Mouse (Mus musculus) cerebellum, postnatal 14 days (tissue): ENCODE results near the gene Gmcl1.

Source experiments
- DNase-seq, 2 experiments: peaks; one replicate each; pipeline ENCODE4 v3.0.0; 2021; ENCODE audit warnings: mixed read lengths in 2 of 2

Gene Gmcl1

DNA sequence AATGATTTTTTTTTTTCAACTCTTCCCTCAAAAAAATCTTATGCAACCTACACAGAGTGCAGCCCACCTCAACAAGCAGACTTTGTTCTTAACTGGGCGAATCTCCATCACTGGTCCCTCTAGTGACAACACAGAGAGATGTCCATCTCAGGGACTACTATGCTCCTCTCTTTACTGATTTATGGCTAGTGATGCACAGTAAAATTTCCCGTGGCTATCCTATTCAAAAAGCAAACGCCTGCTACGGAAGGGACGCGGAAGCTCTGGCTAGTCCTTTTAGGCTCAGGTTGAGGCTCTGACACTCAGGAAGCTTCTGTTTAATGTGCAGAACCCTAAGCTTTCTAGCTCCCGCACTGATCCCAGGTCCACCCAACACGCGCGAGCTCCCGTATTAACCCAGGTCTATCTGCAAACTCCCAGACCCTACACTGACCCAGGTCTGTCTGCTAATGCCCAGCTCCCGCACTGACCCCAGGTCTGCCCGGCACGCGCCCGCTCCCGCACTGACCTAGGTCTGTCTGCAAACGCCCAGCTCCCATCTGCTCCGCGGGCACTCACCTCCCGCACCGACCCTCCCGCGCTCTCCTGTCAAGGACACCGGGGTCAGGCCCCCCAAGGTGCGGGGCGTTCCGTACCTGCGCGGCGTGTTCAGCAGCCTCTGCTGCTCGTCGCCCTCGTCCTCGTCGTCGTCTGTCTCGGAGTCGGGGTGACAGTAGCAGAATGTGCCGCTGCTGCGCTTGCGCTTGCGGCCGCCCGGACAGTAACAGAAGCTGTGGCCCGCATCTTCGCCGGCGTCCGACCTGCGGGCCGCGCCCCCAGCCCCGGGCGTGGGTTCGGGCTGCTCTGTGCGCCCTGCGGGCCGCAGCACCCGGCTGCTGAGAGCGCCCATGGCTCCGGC, 658 bp downstream of the Gmcl1 start:
- peak; percentile 72 to 75 for DNase-seq

DNA sequence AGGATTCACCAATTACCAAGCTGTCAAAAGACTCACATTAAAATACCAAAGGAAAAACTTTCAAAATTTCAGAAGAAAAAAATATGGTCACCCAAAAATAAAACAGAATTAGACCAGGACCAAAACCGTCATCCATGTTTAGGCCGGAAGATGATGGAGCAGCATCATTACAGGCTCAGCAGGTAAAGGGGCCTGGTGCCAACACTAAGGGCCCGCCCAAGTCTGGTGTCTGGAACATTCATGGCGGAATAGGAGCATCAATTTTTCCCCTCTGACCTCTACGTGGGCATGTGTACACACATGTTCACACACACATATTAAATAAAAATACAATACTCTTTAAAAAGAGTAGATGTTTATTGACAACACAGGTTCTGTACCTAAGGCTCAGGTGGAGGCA, 4.5 kb downstream of the Gmcl1 start:
- DNase-seq, result peak; percentile 24 to 31

DNA sequence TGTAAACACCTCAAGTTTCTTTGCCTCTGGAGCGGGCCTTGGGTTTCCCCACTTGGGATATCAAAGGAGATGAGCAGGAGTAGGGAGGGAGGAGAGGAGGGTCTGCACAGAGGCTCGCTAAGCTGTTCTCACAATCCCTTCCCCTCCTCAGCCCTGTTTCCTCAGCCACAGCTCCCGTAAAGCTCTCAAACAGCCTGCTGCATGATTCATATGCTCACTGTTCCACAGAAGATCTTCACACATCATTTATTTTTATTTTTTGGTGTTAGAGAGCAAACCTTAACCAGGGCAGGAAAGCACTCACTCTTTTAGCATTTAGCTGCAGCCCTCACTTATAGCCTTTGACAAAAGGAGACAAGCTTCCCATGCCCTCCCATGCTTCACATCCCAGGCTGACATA, 11.2 kb downstream of the Gmcl1 start:
- no peak for DNase-seq

GRCm38 (mm10) chr6:86708072-86708774, 25.0 kb downstream of the Gmcl1 start:
- DNase-seq, result no peak

- no peak for DNase-seq
Measured at GRCm38 (mm10) chr6:86702577-86702976, 30.6 kb downstream of the Gmcl1 start.

- no peak for DNase-seq
Measured at GRCm38 (mm10) chr6:86697903-86698302, 35.3 kb downstream of the Gmcl1 start.

- DNase-seq, result peak; percentile 43 to 48
Measured at GRCm38 (mm10) chr6:86696213-86696612, 37.0 kb downstream of the Gmcl1 start.

DNA sequence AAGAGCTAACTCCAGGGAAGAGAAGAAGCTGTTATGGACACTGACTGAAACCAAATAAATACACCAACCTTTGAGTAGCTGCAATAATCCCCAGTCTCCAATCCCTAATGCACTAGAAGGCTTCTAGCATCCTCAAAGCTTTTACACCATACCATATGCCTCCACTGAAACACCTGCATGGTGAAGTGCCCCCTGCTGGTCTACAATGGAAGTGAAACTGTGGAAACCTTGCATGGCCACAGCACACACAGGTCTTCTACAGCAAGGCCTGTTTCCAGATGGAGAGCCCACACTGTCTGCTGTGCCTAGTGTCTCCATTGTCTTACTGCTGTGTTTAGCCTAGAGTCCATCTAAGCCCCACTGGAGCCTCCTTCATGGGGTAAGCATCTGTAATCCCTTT, 38.7 kb downstream of the Gmcl1 start:
- DNase-seq, result peak; percentile 52 to 65

DNA sequence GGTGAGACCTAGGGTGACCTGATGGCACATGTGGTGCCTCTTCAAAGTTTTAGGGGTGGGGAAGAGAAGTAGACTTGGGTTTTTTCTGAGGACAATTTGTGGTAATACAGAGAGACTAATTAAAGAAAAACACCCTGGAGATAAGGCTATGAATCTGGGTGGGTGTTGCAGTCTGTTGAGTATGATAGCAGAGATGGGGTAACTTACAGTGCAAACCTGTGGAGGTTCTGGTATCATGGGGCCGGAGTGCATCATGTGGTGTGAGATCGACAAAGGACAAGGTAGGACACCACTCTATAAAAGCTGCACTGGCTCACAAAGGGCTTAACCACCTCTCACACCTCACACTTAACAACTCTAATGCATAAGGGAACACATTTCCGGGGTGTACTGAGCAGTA, 43.5 kb downstream of the Gmcl1 start:
- no peak for DNase-seq

DNA sequence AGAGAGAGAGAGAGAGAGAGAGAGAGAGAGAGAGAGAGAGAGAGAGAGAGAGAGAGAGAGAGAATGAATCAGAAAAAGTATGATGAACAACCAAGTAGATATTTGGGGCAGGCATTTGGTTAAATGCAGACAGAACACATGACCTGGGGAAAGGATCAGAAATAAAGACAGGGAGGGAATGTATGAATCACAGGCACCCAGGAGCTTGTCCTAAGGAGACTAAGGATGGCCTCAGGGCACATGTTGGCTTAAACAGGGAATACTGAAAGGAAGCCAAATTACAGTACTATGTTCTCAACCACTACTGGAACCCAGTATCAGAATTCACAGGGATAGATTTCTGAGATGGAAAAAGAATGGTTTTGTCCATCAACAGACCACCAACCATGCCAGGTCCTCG, 46.2 kb downstream of the Gmcl1 start:
- DNase-seq, result no peak

DNA sequence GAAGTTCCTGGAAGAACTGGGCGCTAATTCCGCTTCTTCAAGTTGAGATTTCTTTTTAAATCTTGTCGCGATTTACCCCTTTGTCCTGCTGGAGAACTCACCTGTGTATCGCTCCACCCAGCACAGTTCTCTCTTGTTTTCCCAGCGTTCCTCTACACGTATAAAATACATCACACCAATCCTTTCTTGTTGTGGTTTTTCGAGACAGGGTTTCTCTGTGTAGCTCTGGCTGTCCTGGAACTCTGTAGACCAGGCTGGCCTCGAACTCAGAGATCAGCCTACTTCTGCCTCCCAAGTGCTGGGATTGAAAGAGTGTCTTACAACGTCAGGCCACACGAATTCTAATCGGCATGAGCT, 48.5 kb downstream of the Gmcl1 start:
- peak in 1 of 2 experiments; percentile 16 for DNase-seq

DNA sequence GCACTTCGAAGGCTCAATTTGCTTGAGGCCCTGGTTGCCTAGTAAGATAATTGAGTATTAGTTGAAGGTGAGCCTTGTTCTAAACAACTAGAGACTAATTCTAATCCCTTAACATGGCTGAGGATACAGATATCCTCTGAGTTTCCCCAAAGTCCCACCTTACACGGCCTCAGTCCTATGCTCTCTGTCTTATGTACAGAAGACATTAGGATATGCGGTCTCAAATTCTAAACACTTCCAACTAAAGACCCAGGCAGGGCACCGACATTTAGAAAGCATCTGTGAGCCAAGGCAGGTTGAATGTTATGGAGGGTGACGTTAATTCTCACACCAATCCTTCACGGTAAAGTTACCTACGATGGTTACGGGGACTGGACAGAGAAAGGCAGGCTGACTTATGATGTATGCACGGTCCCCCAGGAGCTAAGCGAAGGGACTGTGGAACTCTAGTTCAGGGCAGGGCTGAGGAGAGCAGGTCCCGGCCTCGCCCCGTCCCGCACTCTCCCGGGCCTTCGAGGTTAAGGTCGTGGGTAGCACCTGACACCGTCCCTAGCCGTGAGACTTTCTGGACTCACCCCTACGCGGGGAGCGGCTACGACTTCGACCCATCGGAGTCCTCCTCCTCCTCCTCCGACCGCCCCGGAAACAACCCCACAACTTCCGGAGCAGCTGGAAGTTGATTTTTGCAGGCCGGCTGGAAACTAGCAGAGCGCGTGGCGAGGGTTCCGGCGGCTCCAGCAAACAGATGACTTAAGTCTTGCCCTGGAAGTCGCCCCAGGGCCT, 49.1 kb downstream of the Gmcl1 start, which contains the start of gene Snrnp27:
Snrnp27 (minus strand) TSS at position 651 of the 783 bp plus-strand sequence.
- peak; percentile 93 to 95 for DNase-seq

GRCm38 (mm10) chr6:86681289-86681688, 51.9 kb downstream of the Gmcl1 start:
- no peak for DNase-seq

GRCm38 (mm10) chr6:86678341-86678740, 54.8 kb downstream of the Gmcl1 start:
- no peak for DNase-seq

GRCm38 (mm10) chr6:86670873-86671272, 62.3 kb downstream of the Gmcl1 start:
- DNase-seq, result peak; percentile 72 to 80

- DNase-seq, result peak; percentile 100
Measured at GRCm38 (mm10) chr6:86669240-86669727, 63.9 kb downstream of the Gmcl1 start.

GRCm38 (mm10) chr6:86668580-86669239, 64.5 kb downstream of the Gmcl1 start, which contains the start of gene Mxd1:
TSS of gene Mxd1 (minus strand) at chr6:86669161.
- peak; percentile 47 to 54 for DNase-seq

GRCm38 (mm10) chr6:86667061-86667460, 66.1 kb downstream of the Gmcl1 start:
- DNase-seq, result no peak

DNA sequence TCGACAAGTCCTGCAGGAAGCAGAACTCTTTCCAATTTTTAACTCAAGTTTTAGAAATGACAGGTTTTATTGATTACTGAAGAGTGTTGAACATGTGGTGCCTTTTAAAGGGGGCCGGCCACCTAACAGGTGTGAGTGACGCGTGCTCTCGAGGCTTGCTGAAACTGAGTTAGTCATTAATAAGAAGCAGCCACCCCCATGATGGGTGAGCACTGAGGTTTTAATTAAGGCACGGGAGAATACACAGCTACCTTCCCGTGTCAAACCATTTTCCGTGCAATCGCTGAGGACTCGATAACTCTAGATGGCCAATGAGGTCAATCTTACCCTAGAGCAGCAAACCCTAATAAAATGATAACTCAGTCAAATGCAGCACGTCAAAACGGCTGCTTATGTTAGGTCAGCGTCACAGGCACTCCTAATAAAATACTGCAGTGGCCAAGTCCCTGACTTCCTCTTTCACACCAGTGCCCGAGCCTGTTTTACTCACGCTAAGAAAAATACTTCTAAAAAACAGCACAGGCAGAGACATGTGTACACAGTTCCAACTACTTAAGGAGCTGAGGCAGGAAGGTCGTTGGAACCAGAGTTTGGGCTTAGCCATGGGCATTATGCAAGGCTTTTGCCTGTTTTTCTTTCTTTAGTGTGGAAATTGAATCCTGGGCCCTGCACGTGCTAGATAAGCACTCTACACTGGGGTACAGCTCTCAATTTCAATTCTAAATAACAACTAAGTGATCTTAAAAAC, 67.4 kb downstream of the Gmcl1 start:
- DNase-seq, result no peak

GRCm38 (mm10) chr6:86665076-86665475, 68.1 kb downstream of the Gmcl1 start:
- DNase-seq, result no peak

DNA sequence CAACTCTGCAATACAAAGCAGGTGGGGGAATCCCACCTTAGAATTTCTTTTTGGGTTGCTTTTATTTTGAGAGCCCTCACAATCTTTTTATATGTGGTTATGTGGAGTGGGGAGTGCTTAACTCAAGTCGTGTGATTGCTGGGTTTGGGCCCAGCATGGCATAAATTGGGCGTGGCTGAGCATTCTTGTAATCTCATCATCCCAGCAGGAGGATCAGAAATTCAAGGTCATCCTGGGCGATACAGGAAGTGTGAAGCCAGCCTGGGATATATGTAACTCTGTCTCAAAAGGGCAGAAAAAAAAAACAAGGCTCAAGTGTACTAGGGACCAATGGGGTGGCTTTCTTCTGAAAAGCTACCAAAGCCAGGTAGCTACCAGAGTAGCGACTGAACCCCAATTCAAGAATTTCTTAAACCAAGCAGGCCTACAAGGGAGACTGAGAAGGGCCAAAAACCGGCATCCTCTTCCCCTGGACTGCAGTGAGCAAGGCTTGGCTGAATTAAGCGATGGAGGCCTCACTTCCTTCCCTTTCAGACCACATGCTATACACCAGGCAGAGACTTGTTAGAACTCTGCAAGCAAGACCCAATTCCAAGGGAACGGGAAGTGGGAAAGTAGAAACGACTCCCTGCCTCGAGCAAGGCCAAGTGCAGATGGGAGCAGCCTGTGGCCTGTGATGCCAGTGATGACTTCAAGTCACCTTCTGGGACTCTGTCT, 72.9 kb downstream of the Gmcl1 start:
- no peak for DNase-seq
